Mouse (Mus musculus) kidney, adult 11 months (tissue): ENCODE results near the gene Lhx9.

Experiments
- DNase-seq: peaks from one replicate; pipeline ENCODE4 v3.0.0; 2022

Lhx9 gene

DNA sequence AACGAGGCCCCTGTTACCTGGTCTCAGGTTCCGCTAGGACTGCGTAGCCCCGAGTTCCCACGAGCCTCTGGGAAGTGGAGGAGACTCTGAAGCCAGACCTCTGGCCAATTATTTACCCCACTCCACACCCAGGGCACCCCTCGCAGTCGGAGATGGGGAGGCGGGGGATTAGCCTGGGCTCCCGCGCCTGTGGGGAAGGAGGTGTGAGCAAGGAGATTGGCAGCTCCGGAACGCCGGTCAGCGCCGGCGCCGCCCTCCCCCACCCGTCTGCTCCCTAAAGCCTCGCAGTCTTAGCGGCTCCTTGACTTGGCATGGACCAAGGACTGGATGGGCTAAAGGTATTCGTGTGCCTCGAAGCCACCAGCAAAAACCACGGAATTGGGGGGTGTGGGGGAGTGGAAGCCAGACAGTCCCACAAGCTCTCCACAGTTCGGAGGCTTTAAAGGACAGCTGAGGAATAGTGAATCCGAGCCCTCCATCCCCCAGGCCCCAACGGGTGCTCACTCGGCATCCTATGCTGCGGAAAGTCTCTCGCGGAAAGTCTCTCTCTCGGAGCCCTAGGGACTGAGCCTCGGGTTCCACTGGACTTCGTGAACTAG, at the start of gene Lhx9:
Gene Lhx9 (minus strand): TSS at position 67 of the 599 bp plus-strand sequence.
- no peak for DNase-seq

DNA sequence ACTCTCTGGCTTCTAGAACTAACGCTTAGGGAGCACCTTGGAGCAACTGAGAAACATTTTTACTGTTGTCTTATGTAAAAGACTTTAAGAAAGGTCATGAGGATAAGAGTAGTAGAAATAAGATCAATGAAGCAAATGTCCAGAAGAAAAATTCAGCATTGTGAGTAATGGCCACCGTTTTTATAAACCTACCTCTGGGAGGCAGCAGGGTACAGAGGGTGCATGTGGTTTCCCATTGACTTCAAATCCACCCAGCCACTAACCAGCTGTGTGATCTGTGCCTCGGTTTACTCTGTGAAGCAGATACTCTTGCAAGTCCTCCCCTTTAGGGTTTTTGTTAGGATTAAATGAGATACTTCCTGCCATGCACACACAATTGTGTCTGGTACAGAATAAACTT, 47.7 kb upstream of the Lhx9 start:
- DNase-seq = no peak

DNA sequence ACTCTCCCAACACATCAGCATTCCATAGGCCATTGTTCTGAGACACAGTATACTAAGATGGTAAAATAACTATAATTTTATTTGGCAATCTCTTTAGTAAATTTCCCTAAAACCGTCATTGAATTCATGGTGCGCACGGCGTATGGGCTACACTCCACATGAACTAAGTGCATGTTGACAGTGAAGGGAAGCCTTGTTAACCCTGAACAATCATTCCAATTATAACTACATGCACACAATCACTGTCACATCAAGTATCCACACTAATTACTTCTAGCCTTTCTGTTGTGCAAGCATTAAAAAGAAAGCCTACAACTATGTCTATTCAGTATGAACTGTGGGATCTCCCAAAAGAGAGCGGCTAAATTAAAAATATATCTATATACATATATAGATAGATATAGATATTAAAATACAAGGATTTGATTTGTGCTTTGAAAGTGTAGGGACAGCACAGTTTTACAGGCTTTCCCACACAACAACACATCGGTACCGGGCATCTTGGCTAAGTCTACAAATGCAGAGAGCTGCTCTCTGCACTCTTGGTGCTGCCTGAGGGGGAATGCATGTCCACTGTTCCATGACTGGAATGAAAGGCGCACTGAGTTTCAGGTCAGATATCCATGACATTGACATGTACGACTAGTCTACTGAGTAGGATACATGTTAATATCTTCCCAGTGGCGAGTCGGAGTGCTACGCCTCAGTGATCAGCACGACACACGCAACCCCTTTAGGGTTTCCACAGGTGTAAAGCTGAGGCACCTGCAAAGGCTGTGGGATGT, 29.3 kb upstream of the Lhx9 start:
- DNase-seq = peak; percentile 18

DNA sequence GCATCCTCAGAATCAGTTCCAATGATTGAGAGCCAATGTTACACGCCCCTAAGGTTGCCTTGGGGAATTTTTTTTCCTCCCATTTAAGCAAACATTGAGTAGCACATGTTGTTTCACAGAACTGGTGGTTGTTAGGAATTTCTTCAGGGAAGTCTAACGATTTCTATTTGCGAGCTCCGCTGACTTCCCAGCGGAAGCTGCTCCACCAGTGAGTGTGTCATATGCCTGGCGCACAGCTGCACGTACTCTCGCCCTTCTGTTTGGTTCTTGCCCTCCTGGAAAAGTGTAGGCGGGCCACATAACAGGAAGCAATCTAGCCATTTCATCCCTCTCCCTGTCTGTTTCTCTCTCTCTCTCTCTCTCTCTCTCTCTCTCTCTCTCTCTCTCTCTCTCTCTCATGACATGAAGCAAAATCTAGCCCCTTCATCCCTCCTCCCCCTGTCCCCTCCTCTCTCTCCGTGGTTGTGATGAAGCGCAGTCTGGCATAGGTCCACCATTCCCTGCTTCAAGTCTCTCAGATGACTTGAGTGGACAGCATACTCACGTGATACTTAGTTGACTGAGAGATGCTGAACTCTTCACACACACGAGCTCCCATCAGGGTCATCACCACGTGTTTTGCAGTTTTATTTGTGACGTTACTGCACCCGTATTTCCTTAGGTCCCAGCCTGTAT, 28.1 kb upstream of the Lhx9 start:
- no peak for DNase-seq

DNA sequence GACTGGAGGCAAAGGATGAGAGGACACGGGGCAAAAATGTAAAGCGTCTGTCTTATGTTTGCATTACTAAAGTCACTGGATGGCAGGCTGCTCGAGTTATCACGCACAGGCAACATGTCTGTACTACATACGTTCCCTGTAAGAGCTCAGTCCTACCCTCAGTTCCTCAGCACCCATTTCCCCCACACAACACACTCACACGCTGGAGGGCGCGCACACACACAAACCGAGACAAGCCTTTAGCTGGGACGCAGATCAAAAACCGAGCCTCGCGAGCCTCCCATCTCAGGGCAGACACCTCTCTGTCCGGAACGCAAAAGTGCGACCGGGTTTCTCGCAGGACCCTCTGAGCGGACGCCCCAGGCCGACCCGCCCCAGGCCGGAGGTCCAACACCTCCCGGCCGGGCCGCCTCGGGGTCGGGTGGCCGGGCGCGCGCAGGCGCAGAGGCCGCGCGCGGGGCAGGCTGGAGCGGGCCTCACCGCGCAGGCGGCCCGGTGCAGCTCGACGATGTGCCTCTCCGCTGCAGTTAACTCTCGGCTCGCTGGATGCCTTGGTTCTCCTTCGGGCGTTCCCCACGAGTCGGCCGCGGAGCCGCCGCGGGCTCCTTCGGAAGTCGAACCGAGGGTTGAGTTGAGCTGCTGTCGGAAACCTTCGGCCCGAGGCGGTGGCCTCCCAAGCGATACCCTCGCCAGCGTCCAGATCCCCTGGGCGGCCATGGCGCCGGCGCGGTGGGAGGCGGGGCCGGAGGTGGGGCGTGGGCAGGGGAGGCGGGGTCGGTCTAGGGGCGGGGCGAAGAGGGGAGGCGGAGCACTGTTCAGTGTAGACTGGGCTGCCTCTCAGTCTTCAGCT, 7.9 kb upstream of the Lhx9 start, which contains the start of gene 2310009B15Rik:
Gene 2310009B15Rik (minus strand): TSS at position 752 of the 850 bp plus-strand sequence.
- peak; percentile 82 for DNase-seq

DNA sequence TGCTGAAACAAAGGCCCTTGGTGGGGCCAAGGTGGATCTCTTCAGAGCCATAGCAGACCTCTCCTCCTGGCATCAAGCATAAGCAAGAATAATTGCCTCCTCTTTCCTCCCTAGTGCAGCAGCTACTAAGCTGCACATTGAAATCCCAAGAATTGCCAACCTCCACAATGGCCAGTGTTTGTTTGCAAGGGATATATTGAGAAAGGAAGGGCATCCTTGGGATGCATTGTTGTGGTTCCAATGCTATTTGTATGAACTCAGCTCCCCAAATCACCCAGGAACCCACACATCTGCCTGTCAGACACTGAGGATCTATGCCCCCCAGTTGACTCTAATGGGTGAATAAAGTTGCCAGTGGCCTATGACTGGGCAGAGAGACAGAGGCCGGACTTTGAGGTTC, 2.4 kb upstream of the Lhx9 start:
- no peak for DNase-seq

DNA sequence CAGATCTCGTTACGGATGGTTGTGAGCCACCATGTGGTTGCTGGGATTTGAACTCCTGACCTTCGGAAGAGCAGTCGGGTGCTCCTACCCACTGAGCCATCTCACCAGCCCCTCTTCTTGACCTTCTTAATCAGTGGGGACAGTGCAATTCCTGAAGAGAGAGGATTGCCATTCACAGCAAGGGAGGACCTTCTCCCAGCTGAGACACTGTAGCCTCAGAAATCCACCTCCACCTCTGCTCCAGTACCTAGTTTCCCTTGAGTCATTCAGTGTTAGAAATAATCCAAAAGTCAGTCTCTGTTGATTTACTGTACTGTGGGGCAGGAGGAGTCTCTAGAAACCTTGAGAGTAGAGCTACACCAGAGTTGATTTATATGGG, 1.8 kb upstream of the Lhx9 start:
- DNase-seq = no peak

DNA sequence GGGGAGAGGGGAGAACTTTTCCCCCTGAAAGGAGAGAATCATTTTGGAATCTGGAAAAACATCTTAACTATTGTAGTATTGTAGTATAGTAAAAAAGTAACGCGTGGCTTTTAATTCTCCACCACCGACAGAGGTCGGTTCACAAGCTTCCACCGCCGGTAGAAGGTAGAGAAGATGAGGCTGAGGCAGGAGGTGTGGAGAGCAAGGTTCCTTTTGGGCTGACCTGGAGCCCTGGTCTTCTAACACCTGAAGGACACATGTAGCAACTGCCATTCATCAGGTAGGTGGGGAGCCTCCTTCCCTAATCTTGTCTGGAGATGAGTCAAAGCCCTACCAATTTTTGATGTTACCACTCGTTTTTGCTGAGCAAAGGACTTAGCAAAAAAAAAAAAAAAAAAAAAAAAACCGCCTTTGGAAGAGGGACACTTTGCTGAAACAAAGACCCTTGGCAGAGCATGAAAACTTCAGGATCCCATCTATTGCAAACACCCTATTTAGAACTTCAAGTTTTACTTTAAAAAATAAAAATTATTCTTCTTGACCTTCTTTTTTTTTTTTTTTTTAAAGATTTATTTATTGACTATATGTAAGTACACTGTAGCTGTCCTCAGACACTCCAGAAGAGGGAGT, 1.3 kb upstream of the Lhx9 start:
- DNase-seq = no peak

DNA sequence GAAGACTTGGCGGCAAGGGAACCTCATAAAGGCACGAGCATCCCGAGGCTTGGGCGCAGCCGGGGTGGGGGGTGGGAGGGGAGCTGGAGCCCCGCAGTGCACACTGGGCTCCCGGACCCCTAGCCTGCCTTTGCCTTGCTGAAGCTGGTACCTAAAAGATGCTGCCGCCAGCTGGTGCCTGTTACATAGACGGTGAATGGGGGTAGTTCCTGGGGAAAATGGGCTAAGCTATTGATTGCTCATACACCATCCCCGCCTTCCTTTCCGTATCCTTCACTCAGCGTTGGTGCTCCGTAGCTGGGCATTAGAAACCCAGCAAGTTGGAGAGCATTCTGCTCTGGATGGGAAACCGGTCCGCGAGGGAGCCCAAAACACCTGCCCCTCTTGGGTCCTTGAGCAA, 351 bp downstream of the Lhx9 start:
- DNase-seq = no peak

DNA sequence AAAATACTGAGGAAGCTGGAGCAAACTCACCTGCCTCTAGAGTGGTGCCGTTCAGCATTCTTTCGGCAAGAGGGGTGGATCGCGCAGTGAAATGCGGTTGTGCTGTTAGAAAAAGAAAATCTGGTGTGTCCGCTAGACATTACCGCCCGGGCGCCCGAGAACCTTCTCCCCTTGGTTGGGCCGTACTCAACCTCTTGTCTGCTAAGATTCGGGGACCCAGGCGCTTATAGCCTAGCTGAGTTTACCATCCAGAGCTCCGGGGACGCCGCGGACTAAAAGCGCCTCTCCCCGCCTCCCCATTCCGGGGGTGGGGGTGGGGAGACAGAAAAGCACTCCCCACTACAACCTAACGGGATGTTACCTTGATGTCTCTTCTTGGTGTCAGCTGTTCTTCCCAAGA, 1.2 kb downstream of the Lhx9 start:
- DNase-seq = no peak

DNA sequence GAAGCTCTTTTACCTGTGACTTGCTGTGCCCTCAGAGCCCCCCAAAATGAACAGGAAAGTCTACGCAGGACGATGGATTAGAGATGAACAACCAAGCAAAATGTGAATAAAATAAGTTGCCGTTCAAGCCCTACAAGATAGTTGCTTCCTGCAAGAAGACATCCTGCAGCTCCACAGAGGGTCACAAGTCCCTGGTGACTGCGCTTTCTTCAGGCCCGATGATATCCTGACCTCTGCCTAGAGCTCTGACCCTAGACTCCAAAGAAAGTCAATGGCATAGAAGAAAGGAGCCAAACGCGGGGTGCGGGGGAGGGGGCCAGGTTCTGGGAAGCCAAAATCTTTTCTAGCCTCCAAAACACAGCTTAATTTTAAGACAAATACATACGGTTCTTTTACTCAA, 1.8 kb downstream of the Lhx9 start:
- DNase-seq = no peak

DNA sequence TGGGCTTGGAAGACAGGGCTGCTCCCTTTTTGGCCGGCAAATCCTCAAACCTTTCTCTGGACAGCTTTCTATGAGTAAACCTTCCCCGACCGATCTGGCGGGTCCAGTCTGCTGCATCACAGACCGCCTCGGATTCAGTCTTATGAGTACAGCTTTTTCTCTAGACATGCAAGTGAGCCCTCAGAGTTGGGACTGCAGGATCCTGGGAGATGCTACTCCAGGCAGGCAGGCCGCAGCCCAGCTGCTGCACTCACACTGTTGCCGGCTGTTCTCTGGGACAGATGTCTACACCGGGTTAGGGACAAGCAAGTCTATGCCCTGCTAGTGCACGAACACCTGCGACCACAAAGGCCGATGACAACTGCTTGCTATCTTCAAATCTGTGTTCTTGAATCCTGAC, 2.2 kb downstream of the Lhx9 start:
- no peak for DNase-seq

DNA sequence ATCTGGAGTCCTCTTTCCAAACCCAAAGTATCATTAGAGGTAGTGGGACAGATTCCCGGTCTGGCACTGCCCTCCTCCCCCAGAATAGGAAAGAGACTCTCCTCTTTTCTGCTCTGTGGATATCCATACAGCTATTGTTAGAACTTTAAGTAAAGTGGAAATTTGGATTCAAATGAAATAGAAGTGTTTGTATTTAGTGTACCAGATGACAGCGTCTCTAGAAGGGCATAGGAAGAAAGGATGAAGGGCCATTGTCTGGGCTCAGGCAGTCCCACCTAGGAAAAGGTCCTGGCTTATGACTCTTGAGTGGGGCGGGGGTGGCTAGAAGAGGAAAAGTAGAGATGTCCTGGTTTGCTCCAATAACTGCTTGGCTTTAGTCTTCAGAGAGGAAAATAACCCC, 2.9 kb downstream of the Lhx9 start:
- no peak for DNase-seq

DNA sequence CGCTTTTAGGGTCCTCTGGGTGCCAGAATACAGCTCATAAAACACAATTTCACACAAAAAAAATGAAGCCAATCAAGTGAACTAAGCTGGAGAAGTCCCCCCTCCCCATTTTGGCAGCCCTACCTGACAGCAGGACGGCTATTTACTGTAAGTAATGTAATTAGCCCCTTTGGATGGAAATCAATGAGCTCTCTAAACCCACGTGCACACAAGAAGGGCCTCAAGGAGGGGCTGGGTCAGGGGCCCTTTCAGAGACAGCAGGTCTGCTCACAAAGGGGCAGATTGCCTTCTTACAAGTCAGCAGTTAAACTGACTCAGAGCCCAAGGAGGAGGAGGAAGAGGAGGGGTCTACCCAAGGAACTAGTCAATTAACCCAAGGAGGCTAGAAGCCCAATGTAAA, 4.2 kb downstream of the Lhx9 start:
- DNase-seq = no peak

DNA sequence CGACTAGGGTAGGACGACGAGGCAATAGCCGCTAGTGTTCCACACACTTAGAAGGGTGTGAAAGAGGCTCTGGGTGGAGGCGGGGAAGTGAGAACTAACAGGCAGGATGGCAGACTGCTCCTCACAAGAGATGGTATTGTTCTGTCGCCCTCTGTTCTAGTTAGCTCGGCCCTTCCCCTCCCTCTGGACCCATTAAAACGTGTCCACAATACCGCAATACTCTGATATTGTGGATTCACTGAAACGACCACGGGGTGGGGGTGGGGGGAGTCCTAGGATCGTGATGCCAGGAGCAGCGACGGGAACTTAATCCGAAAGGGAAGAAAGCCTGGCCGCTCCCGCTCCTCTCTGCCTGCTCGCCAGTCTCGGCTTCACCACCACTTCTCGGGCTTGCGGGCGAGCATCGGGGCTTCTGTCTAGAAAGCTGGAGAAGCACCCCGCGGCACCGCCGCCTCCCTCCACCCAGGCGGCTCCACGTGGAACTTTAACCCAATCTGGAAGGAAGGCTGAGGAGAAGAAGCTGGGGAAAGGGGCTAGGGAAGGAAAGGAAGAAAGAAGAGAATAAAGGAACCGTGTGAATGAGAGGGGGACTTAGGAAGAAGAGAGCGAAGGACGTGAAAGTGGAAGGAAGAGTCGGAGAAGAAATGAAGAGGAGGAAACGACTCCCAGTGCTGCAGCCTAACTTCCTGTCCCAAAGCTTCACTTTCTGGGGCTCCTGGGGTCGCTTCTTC, 4.9 kb downstream of the Lhx9 start:
- DNase-seq = no peak

DNA sequence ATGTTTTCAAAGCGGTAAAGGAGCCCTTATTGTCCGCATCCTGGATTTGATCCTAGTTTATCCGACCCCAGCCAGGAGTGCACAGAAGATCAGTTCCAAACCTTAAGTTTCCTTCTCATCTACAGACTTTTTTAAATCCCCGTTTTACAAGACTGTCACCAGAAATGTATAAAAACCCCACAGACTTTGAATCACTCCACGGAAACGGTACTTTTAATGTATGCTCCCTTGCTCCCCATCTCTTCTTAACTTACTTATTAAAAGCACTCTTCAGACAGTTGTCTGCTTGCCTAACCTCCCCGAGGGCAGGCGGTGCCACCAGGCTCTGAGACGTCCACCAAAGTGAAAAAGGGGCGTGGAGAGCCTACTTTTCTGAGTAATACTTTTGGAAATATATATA, 5.6 kb downstream of the Lhx9 start:
- DNase-seq = no peak

DNA sequence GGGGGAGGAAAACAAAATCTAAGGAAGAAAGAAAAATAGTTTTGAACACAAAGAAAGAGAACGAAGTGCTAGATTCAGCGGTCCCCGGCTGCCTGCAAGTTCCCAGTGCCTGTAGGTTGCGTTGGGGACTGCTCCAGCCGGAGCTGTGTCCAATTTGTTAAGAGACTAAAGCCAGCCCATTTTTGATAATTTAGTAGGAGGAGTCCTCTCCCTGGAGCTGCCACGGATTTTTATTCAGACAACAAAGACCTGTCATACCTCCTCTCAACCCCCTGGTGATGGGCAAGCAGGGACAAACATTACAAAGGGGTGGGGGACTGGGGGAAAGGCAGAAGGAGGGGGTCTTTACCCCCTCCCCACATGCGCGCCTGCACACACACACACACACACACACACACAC, 6.1 kb downstream of the Lhx9 start:
- DNase-seq = no peak

DNA sequence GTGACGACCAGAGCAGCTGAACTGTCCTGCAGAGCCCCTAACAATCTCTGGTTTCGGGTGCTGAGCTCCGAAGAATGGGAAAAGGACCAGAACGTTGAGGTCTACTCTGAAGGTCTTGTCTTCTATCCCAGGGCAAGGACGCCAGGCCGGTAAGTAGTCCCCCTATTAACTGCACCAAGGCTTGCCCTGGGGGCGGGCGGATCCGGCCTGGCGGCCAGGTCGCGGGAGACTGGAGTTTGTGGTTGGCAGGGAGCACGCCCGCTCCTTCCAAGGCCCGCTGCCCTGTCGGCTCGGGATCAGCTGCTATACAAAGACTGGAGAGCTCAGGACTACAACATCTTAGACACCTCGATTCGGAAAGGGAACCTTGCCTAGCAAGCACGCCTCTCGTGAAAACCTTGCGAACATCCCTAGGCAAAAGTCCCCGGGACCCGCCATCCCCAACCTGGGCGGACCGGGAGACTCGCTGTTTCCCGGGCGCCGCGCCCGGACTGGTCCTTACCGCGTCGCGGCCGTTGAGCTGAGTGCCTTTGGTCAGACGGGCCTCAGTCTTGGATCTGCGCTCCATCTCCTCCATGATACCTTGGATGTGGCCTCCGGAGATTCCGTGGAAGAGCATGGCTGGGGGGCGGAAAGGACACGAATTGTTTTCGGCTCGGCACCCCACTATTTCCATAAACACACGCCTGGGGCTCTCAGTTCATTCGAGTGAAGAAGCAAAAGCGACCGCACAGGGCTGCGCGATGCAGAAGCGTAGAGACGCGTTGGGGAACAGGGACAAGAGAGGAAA, 6.9 kb downstream of the Lhx9 start:
- no peak for DNase-seq

DNA sequence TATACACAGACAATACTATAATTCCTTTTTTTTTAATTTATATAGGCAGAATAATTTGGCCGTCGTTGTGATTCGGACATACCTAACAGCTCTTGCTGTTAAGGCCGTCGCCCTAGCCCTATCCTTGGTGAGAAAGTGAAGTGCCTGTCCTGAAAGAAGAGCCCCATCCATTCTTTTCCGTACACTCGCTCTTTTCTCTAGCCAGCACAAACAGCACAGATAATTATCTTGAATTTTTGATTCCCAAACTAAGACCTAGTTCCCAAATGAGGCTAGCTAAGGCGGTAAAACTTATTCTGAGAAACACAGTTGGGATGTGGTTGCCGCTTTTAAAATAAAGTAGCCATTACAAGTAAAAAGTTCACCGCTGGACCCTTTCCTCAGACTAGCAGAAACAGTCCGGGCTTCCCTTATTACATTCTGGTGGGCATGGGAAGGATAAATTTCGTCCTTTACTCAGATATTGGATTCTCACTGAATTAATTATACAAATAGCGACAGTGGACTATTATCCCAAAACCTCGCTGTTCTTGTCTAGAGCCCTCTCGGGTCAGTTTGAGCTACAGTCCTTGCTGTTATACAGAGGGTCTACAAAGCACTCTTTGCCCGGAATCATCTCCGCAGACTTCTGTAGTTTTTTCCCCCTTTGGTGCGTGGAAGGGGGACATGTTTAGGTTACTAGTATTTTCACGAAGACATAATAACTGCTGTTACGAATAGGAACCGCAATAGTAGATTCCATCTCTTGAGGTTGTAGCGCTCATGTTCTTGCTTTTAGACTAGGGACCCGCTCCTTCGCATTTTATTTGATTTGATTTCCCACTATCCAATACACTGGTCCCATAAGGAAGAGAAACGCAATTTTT, 7.7 kb downstream of the Lhx9 start:
- no peak for DNase-seq

DNA sequence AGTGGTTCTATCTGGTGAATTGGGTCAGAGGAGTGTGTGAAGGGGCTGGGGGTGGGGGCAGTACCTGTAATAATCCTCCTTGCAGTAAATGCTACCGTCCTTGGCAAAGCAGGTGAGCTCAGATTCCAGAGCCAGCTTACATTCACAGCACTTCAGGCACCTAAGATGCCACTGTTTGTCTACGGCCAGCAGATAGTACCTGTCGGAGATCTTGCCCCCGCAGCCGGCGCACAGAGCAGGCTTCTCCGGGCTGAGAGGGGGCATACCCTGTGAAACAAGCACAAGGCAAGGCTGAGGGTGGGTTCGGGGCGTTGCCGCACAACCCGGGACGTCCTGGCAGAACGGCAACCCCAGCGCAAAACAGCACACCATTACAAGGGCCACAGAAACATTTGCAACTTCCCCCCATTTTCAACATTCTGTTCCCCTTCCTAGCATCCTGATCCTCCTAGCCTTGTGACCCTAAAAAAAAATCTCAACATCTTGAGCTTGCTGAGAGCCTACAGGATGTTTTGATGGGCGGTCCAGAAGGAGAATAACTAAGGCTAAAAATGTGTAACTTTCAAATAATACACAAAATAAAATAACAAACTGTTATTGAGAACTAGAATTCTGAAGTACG, 8.5 kb downstream of the Lhx9 start:
- no peak for DNase-seq
